Mouse (Mus musculus): ENCODE results near the gene Parva. TPM values are rescaled to one million over a fixed set of nuclear protein-coding genes. Genes with fewer than 3 reads are reported as not detected.

Parva gene
- polyA plus RNA-seq, 1 experiment from 2014 or later = 54.6 TPM

DNA sequence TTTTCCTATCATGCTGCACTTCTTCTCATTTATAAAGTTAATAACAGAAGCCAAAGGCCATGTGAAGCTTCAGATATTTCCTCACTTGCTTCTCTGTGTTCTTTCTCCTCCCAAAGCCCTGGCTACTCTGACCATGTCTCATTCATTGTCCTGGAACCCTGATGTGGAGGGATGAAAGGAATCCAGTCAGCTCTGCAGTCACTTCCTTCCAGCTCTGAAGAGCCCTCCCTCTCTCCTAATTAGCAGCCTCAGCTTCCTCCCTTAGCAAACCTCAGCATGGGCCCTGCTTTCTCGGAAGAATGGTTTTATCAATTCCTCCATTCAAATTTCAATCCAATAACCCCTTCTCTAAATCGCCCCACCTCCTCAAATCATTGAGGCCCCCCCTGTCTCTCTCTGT lies 56.1 kb downstream of the Parva start:
- Histone ChIP-seq H3K4me2 (no peak overlapping the region), H3K36me3 (replicated peaks) (no peaks in the 10 kb centered on the region), H3K4me1 (peaks cover 24% of the 10 kb centered on the region), H3K9me3 (no peaks in the 10 kb centered on the region), H3K9ac (no peak overlapping the region), H3K4me3 (replicated peaks) (no peak overlapping the region), H3K27ac (peak overlapping the region; percentile 67), H3K27me3 (no peaks in the 10 kb centered on the region)
- 0% methylated on average over 2 of the region's 2 CpGs for WGBS
- ATAC-seq (ENCODE audit: low FRiP score) = 0 out of 2 replicates have a peak, but pooled peaks have one; percentile 53

- no peak overlapping the region for H3K9ac ChIP-seq
- H3K27me3 ChIP-seq = no peaks in the 10 kb centered on the region
- WGBS = 75% methylated on average over 2 of the region's 2 CpGs
- ATAC-seq (ENCODE audit: low FRiP score) = no peak
- no peaks in the 10 kb centered on the region for H3K9me3 ChIP-seq
- no peaks in the 10 kb centered on the region for H3K36me3 ChIP-seq (replicated peaks)
- peaks cover 23% of the 10 kb centered on the region for H3K4me1 ChIP-seq
- H3K4me2 ChIP-seq = no peak overlapping the region
- no peak overlapping the region for H3K4me3 ChIP-seq (replicated peaks)
- no peak overlapping the region for H3K27ac ChIP-seq
These were observed 63.5 kb downstream of the Parva start for GRCm38 (mm10) chr7:112490825-112491224.

DNA sequence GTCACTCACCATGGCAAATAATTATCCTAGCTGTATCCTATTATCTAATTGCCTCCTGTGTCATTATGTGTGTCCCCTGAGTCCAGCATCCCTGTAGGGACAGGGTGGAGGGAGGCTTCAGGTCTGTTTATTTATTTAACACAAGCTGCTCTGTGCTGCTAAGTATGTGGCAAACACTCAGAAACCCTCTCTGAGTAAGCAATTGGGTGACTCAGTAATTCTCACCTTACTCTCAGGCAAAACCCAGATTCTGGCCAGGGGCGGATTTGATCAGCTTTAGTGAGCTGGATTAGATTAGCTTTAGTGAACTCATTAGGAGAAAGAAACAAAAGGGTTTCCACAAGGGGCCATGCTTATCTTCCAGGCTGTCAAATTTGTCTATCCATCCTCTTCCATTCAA lies 64.4 kb downstream of the Parva start:
- Histone ChIP-seq H3K4me1 (peaks cover 27% of the 10 kb centered on the region), H3K4me3 (replicated peaks) (no peak overlapping the region), H3K9me3 (no peaks in the 10 kb centered on the region), H3K9ac (no peak overlapping the region), H3K4me2 (no peak overlapping the region), H3K36me3 (replicated peaks) (no peaks in the 10 kb centered on the region), H3K27ac (no peak overlapping the region), H3K27me3 (no peaks in the 10 kb centered on the region)
- 17% methylated on average over 1 of the region's 1 CpGs for WGBS
- ATAC-seq (ENCODE audit: low FRiP score) = no peak

DNA sequence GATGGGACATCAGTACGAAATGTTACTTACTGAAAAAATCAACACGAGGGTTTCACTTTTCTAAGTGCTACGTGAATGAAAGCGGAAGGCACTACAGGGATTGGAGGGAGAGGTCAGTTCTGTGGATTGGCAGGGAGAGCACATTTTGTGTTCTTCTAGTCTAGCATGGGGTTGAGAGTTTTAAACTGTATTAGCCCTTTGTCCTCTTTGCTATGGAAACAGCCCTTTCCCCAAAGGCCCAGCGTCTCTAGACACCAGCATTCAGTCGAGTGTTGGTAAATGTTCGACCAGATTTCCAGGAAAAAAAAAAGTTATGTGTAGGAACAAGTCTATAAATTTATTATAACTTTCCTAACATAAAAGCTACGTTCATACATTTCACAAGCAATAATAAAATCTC lies 68.6 kb downstream of the Parva start:
- Histone ChIP-seq H3K4me3 (replicated peaks) (no peak overlapping the region), H3K9me3 (no peaks in the 10 kb centered on the region), H3K36me3 (replicated peaks) (no peaks in the 10 kb centered on the region), H3K4me2 (no peak overlapping the region), H3K4me1 (peaks cover 33% of the 10 kb centered on the region), H3K27ac (no peak overlapping the region), H3K9ac (no peak overlapping the region), H3K27me3 (no peaks in the 10 kb centered on the region)
- 73% methylated on average over 8 of the region's 8 CpGs for WGBS
- no peak for ATAC-seq (ENCODE audit: low FRiP score)

DNA sequence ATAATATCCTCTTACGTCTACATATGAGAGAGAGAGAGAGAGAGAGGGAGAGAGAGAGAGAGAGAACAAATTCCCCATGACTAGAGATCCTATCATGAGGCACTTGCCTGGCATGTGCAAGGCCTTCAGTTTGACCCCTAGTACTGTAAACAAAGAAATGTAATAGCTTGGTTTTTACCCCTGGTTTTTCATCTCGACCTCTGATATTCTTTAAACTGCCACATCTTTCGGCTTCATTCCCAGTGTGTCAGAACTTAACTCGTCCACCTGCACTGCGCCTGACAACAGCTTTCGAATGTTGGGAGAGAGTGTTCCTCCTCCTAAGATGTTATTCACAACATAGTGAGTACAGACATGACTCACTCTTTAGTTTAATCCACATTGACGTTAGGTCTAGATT lies 69.6 kb downstream of the Parva start:
- Histone ChIP-seq H3K4me1 (peaks cover 31% of the 10 kb centered on the region), H3K4me3 (replicated peaks) (no peak overlapping the region), H3K27ac (no peak overlapping the region), H3K27me3 (no peaks in the 10 kb centered on the region), H3K9ac (no peak overlapping the region), H3K9me3 (no peaks in the 10 kb centered on the region), H3K4me2 (no peak overlapping the region), H3K36me3 (replicated peaks) (no peaks in the 10 kb centered on the region)
- 82% methylated on average over 7 of the region's 7 CpGs for WGBS
- no peak for ATAC-seq (ENCODE audit: low FRiP score)

- ATAC-seq (ENCODE audit: low FRiP score) = no peak
These were observed 71.4 kb downstream of the Parva start for GRCm38 (mm10) chr7:112498591-112499301.

GRCm38 (mm10) chr7:112499453-112500133 lies 72.3 kb downstream of the Parva start:
- ATAC-seq (ENCODE audit: low FRiP score) = no peak
- H3K4me3 ChIP-seq (replicated peaks) = no peak overlapping the region
- H3K27me3 ChIP-seq = no peaks in the 10 kb centered on the region
- H3K27ac ChIP-seq = no peak overlapping the region
- 72% methylated on average over 10 of the region's 10 CpGs for WGBS
- H3K9ac ChIP-seq = no peak overlapping the region
- H3K4me1 ChIP-seq = peaks cover 39% of the 10 kb centered on the region
- H3K36me3 ChIP-seq (replicated peaks) = no peaks in the 10 kb centered on the region
- H3K4me2 ChIP-seq = no peak overlapping the region
- no peaks in the 10 kb centered on the region for H3K9me3 ChIP-seq

More at GRCm38 (mm10) chr7:112498591-112499301, 71.4 kb downstream of the Parva start:
- peaks cover 45% of the 10 kb centered on the region for H3K4me1 ChIP-seq
- no peaks in the 10 kb centered on the region for H3K27me3 ChIP-seq
- H3K4me2 ChIP-seq = no peak overlapping the region
- no peaks in the 10 kb centered on the region for H3K9me3 ChIP-seq
- no peak overlapping the region for H3K27ac ChIP-seq
- WGBS = 71% methylated on average over 9 of the region's 9 CpGs
- H3K9ac ChIP-seq = no peak overlapping the region
- H3K36me3 ChIP-seq (replicated peaks) = no peaks in the 10 kb centered on the region
- H3K4me3 ChIP-seq (replicated peaks) = no peak overlapping the region

GRCm38 (mm10) chr7:112500134-112500490 lies 72.8 kb downstream of the Parva start:
- no peak overlapping the region for H3K4me3 ChIP-seq (replicated peaks)
- H3K4me1 ChIP-seq = peaks cover 38% of the 10 kb centered on the region
- H3K9me3 ChIP-seq = no peaks in the 10 kb centered on the region
- H3K4me2 ChIP-seq = no peak overlapping the region
- WGBS = 44% methylated on average over 7 of the region's 7 CpGs
- no peaks in the 10 kb centered on the region for H3K36me3 ChIP-seq (replicated peaks)
- no peak overlapping the region for H3K27ac ChIP-seq
- no peak overlapping the region for H3K9ac ChIP-seq
- no peaks in the 10 kb centered on the region for H3K27me3 ChIP-seq
- ATAC-seq (ENCODE audit: low FRiP score) = no peak

GRCm38 (mm10) chr7:112502050-112502809 lies 74.9 kb downstream of the Parva start:
- Histone ChIP-seq H3K4me3 (replicated peaks) (no peak overlapping the region), H3K9ac (no peak overlapping the region), H3K27ac (no peak overlapping the region), H3K4me1 (peaks cover 29% of the 10 kb centered on the region), H3K36me3 (replicated peaks) (no peaks in the 10 kb centered on the region), H3K4me2 (peak overlapping the region; percentile 32), H3K9me3 (no peaks in the 10 kb centered on the region), H3K27me3 (no peaks in the 10 kb centered on the region; the same call in 1 of the 2 replicates)
- peak; percentile 49; the same call in 1 of the 2 replicates for ATAC-seq (ENCODE audit: low FRiP score)
- WGBS = 27% methylated on average over 17 of the region's 18 CpGs

GRCm38 (mm10) chr7:112502845-112503244 lies 75.5 kb downstream of the Parva start:
- H3K27ac ChIP-seq = peak overlapping the region; percentile 59; the same call in 1 of the 2 replicates

DNA sequence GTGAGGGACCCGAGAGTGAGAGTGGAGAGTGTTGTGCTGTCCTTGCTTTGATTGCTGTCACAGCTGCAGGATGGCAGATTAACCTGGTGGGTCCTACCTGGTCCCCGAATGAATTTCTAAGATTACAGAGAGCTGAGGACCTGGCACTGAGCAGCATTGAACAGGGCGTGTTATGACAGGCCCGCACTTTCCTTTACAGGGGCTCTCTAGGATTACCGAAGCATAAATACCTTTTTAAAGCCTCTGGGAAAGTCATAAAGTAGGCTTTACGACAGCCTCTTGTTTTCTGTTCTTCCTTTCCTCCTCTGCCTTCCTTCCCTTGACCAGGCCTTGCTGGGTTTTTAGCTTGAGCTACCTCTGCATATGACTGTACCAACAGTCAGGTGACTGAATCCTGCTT lies 76.1 kb downstream of the Parva start:
- no peaks in the 10 kb centered on the region; the same call in 1 of the 2 replicates for H3K27me3 ChIP-seq
- H3K4me3 ChIP-seq (replicated peaks) = no peak overlapping the region
- H3K4me2 ChIP-seq = no peak overlapping the region
- no peaks in the 10 kb centered on the region for H3K9me3 ChIP-seq
- H3K27ac ChIP-seq = peak overlapping the region; percentile 59; the same call in 1 of the 2 replicates
- H3K4me1 ChIP-seq = peaks cover 29% of the 10 kb centered on the region
- H3K9ac ChIP-seq = no peak overlapping the region
- no peak for ATAC-seq (ENCODE audit: low FRiP score)
- WGBS = 80% methylated on average over 6 of the region's 6 CpGs
- no peaks in the 10 kb centered on the region for H3K36me3 ChIP-seq (replicated peaks)

More at GRCm38 (mm10) chr7:112502845-112503244, 75.5 kb downstream of the Parva start:
- Histone ChIP-seq H3K9ac (no peak overlapping the region), H3K4me3 (replicated peaks) (no peak overlapping the region), H3K9me3 (no peaks in the 10 kb centered on the region), H3K27me3 (no peaks in the 10 kb centered on the region; the same call in 1 of the 2 replicates), H3K36me3 (replicated peaks) (no peaks in the 10 kb centered on the region), H3K4me2 (no peak overlapping the region; the same call in 1 of the 2 replicates), H3K4me1 (peaks cover 29% of the 10 kb centered on the region)
- 64% methylated on average over 5 of the region's 5 CpGs for WGBS
- ATAC-seq (ENCODE audit: low FRiP score) = no peak

GRCm38 (mm10) chr7:112503917-112504316 lies 76.6 kb downstream of the Parva start:
- no peaks in the 10 kb centered on the region for H3K36me3 ChIP-seq (replicated peaks)
- ATAC-seq (ENCODE audit: low FRiP score) = no peak
- H3K27ac ChIP-seq = no peak overlapping the region
- H3K4me2 ChIP-seq = no peak overlapping the region
- WGBS = 74% methylated on average over 3 of the region's 3 CpGs
- no peak overlapping the region for H3K4me3 ChIP-seq (replicated peaks)
- H3K4me1 ChIP-seq = peaks cover 25% of the 10 kb centered on the region
- no peaks in the 10 kb centered on the region for H3K9me3 ChIP-seq
- no peaks in the 10 kb centered on the region; the same call in 1 of the 2 replicates for H3K27me3 ChIP-seq
- no peak overlapping the region for H3K9ac ChIP-seq
